Mouse (Mus musculus) cerebellum, adult 2 months (tissue): ENCODE measurements around the gene Ell3.

Experiments
- CTCF ChIP-seq: fragments of 200-500 bp; IDR thresholded peaks from 2 replicates; pipeline ENCODE4 v1.5.1; 2011; ENCODE audit warnings: low read depth, mild to moderate bottlenecking, control low read depth, low read length, moderate library complexity, borderline replicate concordance; ENCODE audit not compliant: insufficient read depth
- POLR2A ChIP-seq: fragments of 200-500 bp; IDR thresholded peaks from 2 replicates; pipeline ENCODE4 v1.6.1; 2011; ENCODE audit warnings: low read length, control low read depth, borderline replicate concordance; ENCODE audit not compliant: insufficient read depth

DNA sequence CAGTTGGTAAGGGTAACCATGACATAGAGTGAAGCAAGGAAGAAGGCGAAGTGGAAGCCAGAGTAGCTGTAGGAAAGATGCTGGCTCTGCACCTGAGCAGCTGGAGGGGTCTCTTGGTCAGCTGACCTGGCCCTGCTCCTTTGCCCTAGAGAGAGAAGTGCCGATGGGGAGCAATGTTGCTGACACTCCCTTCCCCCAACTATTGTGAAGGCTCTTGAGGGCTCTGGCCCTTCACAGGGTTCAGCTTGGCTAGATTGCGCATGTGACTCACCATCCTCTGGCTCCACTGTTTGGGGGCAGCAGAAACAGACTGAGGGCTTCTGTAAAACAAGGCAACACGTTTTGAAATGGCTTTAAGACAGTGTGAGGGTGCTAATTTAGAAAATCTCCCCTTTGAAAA lies 8.3 kb upstream of the Ell3 start:
- TF ChIP-seq POLR2A: no peak
- TF ChIP-seq CTCF: no peak
